Mouse (Mus musculus) c-Kit-negative CD71-positive TER-119-positive erythroid progenitor cells, embryonic 14.5 days (primary cell): ENCODE data around the gene Asic2.

Experiments used
- DNase-seq: peaks from one replicate; pipeline ENCODE4 v3.0.0-alpha.2; 2013; ENCODE audit warnings: low read depth, low spot score

Gene Asic2

GRCm38 (mm10) chr11:80918332-80918731 lies 1049.9 kb downstream of the Asic2 start:
- no peak for DNase-seq

DNA sequence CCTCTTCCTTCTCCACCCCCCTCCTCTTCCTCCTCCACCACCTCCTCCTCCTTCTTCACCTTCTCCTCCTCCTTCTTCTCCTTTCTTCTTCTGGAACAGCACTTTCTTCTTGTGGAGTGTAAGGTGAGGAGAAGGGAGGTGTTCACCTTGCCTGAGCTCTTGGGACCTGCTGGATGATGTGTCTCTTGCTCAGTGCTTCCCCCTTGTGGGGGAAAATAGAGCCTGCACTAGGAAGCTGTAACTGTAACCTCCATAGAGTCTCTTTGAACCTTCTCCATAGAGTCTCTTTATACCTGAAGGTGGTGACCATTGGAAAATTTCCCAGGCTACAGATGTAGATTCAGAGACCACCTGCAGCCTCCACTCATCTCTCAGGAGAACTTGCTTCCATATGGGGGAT lies 1050.6 kb downstream of the Asic2 start:
- DNase-seq: peak; percentile 27

DNA sequence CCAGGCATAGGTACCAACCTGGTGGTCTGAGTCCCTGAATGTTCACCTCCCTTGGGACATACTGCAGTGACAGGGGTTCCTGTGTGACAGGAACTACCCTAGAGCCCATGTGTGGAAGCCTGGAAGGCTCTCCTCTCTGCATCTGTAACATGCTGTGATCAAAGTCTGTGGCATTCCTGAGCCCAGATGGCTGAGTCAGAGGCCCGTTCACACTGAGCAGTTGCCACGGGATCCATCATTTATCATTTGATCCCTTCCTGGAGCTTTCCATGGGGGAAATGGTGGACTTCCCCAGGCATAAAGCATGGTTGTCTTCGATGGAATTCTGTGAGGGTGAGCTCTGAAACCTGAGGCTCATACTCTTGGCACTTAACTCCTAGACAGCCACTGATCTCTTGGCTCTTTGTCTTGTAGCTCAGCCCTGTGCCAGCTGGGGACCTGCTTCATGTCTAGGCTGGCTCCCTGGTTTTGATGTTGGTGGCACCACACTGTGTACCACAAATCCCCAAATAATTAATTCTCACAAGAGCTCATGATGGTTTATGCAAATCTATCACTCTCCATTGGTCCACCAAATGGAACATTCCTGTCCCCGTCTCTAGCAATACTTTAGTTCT lies 1054.7 kb downstream of the Asic2 start:
- DNase-seq: no peak

- no peak for DNase-seq
Measured at GRCm38 (mm10) chr11:80912721-80913120, 1055.5 kb downstream of the Asic2 start.

GRCm38 (mm10) chr11:80907820-80908219 lies 1060.4 kb downstream of the Asic2 start:
- no peak for DNase-seq

GRCm38 (mm10) chr11:80906456-80906855 lies 1061.8 kb downstream of the Asic2 start:
- DNase-seq: no peak

- peak; percentile 8 for DNase-seq
Measured at GRCm38 (mm10) chr11:80904559-80904958, 1063.7 kb downstream of the Asic2 start.

DNA sequence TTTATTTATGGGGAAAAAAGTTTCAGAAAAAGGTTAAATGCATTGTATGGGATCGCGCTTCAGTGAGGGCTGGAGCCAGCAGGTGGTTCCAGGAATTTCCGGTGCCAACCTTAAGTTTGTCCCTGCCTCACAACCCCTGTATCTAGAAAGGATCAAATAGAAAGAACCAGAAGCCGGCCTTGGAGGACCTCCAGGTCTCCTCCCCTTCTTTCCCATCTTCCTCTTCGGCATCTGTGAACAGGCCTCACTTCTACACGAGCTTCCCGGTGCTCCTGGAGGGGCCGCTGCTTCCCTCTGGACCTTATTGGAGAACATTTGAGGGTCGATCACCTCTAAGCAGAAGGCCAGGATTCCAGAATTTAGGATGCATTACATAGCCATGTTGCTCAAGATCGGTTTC lies 1064.8 kb downstream of the Asic2 start:
- DNase-seq: no peak

DNA sequence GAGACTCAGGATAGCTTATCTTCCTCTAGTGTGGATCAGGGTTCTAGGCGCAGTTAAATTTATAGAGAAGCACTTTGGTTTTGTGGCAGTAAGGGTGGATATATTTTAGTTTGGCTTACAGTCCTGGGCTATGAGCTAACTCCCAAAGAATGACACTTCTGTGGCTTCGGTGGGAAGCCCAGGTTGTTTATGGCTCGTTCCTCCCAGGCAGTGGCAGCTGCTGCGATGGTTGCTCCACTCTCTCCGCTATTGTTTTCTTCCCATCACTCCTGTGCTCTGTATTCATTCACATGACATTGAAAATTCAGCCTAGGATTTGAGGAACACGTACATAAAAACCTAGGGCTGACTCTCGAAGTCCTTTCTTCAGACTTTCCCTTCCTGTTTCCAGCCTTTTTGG lies 1065.6 kb downstream of the Asic2 start:
- no peak for DNase-seq

- DNase-seq: no peak
Measured at GRCm38 (mm10) chr11:80900555-80900954, 1067.7 kb downstream of the Asic2 start.

DNA sequence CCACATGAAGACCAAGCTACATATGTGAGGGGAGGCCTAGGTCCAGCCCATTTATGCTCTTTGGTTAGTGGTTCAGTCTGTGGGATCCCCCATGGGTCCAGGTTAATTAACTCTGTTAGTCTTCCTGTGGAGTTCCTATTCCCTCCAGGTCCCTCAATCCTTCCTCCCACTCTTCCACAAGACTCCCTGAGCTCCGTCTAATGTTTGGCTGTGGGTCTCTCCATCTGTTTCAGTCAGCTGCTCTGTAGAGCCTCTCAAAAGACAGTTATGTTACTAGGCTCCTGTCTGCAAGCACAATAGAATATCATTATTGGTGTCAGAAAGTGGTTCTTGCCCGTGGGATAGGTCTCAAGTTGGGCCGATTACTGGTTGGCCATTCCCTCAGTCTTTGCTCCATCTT lies 1072.4 kb downstream of the Asic2 start:
- DNase-seq: no peak

GRCm38 (mm10) chr11:80889336-80890063 lies 1078.8 kb downstream of the Asic2 start:
- DNase-seq: no peak

DNA sequence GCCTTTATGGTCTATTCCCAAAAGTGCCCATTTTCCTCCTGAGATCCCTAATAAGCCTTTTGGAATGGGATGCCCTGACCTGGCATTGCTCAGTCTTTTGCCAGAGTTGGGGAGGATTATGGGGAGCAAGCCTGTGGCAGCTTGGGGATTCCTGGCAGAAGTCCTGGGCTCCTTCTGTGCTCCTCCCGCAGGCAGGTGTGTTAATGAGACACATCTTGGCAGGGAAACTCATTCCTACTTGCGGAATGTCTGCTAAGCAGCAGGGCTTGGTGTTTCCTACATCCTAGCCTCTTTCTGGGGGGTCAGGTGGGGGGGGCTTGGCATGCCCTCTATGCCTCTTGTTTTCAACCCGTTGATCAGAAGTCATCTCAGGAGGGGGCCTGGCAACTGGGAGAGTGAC lies 1081.2 kb downstream of the Asic2 start:
- no peak for DNase-seq

- no peak for DNase-seq
Measured at GRCm38 (mm10) chr11:80886365-80886764, 1081.9 kb downstream of the Asic2 start.

- no peak for DNase-seq
Measured at GRCm38 (mm10) chr11:80884521-80885231, 1083.6 kb downstream of the Asic2 start.

DNA sequence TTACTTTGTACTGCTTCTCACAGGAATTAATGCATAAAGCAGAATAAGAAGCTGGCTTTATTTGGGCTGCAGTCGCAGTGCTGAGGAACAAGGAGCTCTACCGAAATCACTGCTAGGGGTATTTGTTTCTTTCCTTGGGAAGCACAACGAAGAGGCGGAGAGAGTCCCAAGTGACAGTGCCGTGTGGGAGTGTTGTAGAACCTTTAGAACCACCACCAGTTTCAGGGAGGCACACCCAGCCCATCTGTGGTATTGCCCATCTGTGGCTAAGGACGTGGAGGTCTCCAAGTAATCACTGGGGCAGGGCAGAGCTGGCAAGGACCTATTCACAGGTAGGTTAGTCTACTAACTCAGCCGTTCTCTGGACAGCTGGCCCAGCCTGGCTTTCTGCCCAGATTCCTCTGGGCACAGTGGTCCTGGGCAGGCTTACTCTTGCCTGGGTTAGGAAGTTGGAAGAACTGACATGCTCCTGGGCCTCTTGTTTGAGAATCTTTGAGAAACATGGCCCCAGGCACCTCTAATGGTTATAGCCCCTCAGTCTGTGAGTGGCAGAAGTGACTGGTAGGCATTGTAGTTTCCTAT lies 1085.9 kb downstream of the Asic2 start:
- DNase-seq: no peak

DNA sequence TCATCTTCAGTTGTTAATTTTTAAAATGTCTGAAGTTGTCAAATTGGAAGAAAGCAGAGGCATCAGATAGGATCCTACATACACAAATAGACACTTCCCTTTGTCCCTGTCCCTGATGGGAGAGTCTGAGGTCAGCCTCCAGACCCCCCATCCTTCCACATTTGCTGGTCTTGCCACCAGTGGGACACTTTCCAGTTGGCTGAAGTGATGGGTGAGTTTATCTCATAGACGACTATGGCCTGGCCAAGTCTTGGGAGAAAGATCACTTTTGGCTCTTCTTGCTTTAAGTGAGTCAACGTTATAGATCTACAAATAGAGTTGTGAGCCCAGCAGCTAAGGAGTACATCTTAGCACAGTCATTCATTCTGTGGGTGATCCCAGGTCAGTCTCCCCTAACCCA lies 1090.2 kb downstream of the Asic2 start:
- no peak for DNase-seq

- DNase-seq: no peak
Measured at GRCm38 (mm10) chr11:80877131-80877651, 1091.1 kb downstream of the Asic2 start.

DNA sequence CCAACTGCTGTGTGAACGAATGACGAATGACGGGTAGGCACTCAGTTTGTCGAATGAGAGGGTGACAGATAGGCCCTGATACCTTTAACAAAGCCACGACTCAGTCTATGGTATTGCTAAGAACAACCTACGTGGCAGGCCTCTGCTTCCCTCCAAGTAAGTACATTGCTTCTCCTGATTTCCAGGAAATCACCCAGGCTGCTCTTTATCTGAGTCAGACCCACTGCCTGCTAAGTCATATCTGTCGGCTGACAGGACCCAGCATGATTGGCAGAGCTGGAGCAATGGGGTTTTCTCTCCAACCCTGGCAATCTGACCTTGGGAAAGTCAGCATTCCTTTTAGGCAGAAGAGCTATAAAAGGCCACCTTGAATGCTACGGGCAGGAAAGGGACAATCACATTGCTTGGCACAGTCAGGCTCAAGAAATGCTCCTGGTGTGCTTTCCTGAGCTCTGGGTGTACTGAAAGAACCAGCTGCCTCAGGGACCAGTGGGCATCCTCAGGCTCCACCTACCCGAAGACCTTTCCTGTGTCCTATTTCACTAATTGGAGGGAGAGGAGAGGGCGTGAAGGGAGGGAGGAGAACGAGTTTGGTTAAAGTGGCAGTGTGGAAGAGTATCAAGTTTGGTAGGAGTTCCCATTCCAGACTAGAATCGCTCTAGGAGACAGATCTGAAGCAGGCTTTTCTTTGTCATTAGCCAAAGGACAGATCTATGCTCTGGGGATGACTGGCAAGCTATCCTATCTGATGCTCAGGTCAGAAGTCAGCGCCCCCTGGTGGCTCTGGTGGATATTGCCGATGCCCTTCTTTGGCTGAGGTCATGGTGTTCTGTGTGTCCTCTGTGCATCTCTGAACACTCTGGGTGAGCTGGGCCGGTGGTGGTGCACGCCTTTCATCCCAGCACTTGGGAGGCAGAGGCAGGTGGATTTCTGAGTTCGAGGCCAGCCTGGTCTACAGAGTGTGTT lies 1095.5 kb downstream of the Asic2 start:
- DNase-seq: peak; percentile 87

DNA sequence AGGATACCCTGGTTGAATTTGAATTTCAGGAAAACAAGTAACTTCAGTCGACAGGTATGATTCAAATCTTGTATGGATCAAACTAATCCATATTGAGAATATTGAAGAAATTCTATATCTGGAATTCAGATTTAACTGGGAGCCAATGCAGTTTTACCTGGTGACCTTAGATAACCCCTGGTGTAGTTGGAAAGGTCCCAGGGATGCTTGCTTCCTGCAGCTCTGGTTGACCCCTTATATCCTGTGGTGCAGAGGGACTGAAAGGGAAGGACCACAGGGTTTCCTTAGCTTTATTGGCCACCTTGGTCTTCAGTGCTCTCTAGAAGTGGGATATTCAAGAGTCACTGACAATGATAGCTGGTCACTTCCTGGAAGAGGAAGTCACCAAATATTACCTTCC lies 1100.2 kb downstream of the Asic2 start:
- DNase-seq: no peak

DNA sequence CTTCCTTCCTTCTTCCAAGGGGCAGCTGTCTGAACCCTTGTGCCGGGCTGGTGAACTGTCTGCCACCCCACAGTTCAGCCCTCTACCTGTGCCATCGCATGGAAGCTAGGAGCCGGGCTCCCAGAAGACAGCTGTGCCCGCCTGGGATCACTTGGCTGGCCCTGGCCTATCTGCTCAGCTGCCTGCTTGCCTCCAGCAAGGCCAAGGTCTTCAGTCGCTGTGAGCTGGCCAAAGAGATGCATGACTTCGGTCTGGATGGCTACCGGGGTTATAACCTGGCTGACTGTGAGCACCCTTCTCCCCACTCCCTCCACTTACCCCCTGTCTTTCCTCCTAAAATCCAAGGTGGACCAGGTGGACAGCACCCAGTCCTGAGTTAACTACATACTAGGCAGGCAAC lies 1105.3 kb downstream of the Asic2 start:
- DNase-seq: no peak
